Mouse (Mus musculus) embryonic facial prominence, embryonic 14.5 days (tissue): ENCODE data around the gene Gm47841. TPM values are rescaled to one million over a fixed set of nuclear protein-coding genes. Genes with fewer than 3 reads are reported as not detected.

Experiments
- ATAC-seq: fragments of 200-750 bp; cut with Nextera tagmentation; 2 replicates; pipeline ENCODE4 v1.8.0; 2017; ENCODE audit warnings: low read depth, moderate number of reproducible peaks, moderate TSS enrichment
- DNase-seq: peaks from one replicate; pipeline ENCODE4 v3.0.0-alpha.2; 2015; ENCODE audit warnings: low spot score
- H3K27ac ChIP-seq: fragments of 300-500 bp; sonication (generic); replicated peaks from 2 replicates; pipeline ENCODE4 v1.5.1; 2014; ENCODE audit warnings: low read depth, mild to moderate bottlenecking, low read length, moderate library complexity
- H3K27me3 ChIP-seq: fragments of 300-500 bp; sonication (generic); replicated peaks from 2 replicates; pipeline ENCODE4 v1.6.1; 2014; ENCODE audit warnings: low read length; ENCODE audit not compliant: control insufficient read depth, insufficient read depth
- H3K36me3 ChIP-seq: fragments of 300-500 bp; sonication (generic); 2 replicates; pipeline ENCODE4 v1.6.1; 2014; ENCODE audit warnings: low read length, mixed read lengths; ENCODE audit not compliant: control insufficient read depth, insufficient read depth
- H3K4me1 ChIP-seq: fragments of 300-500 bp; sonication (generic); 2 replicates; pipeline ENCODE4 v1.6.1; 2014; ENCODE audit warnings: antibody characterized with exemption, low read length; ENCODE audit not compliant: control insufficient read depth, insufficient read depth
- H3K4me2 ChIP-seq: fragments of 300-500 bp; sonication (generic); 2 replicates; pipeline ENCODE4 v1.6.1; 2014; ENCODE audit warnings: low read depth, mild to moderate bottlenecking, low read length, moderate library complexity, mixed read lengths
- H3K4me3 ChIP-seq: fragments of 300-500 bp; sonication (generic); 2 replicates; pipeline ENCODE4 v1.5.1; 2014; ENCODE audit warnings: low read depth, mild to moderate bottlenecking, low read length
- H3K9ac ChIP-seq: fragments of 300-500 bp; sonication (generic); 2 replicates; pipeline ENCODE4 v1.6.1; 2014; ENCODE audit warnings: low read depth, mild to moderate bottlenecking, low read length, moderate library complexity, mixed read lengths
- H3K9me3 ChIP-seq: fragments of 300-500 bp; sonication (generic); 2 replicates; pipeline ENCODE4 v1.6.1; 2016; ENCODE audit warnings: low read length; ENCODE audit not compliant: control insufficient read depth
- WGBS: fragments of 180-500 bp; shearing (Covaris S2); extraction: QIAGEN DNeasy Blood & Tissue Kit; methylation state at CpG from one replicate; pipeline ENCODE4 v1.1.7; 2014; 5-methylcytosine and 5-hydroxymethylcytosine counted together
- polyA plus RNA-seq: library from polyadenylated mRNA; unstranded; fragments of >200 nt; fragmentation: Nextera tagmentation; extraction: Ambion mirVana; gene quantifications from 2 replicates; pipeline ENCODE4 v1.2.1, GENCODE M21; 2014

Gene Gm47841
- polyA plus RNA-seq, 1 experiment from 2014 or later, result not detected

GRCm38 (mm10) chr15:101042613-101043012 is 4.6 kb downstream of the Gm47841 start:
- no peak for ATAC-seq
- Histone ChIP-seq H3K9me3 (no peaks in the 10 kb centered on the region), H3K36me3 (0 out of 2 replicates have a peak, but pooled peaks cover 7% of the 10 kb centered on the region), H3K4me1 (peaks cover 10% of the 10 kb centered on the region; the same call in 1 of the 2 replicates), H3K4me2 (no peak overlapping the region), H3K27me3 (peaks cover 54% of the 10 kb centered on the region), H3K9ac (no peak overlapping the region), H3K4me3 (no peak overlapping the region), H3K27ac (no peak overlapping the region)
- DNase-seq, result no peak
- WGBS, result 27% methylated on average over 6 of the region's 6 CpGs

GRCm38 (mm10) chr15:101041966-101042365 is 5.2 kb downstream of the Gm47841 start:
- WGBS, result 79% methylated on average over 6 of the region's 6 CpGs
- Histone ChIP-seq H3K9ac (no peak overlapping the region), H3K4me2 (no peak overlapping the region), H3K27me3 (peaks cover 47% of the 10 kb centered on the region), H3K4me1 (peaks cover 7% of the 10 kb centered on the region; the same call in 1 of the 2 replicates), H3K9me3 (no peaks in the 10 kb centered on the region), H3K36me3 (0 out of 2 replicates have a peak, but pooled peaks cover 7% of the 10 kb centered on the region), H3K27ac (no peak overlapping the region), H3K4me3 (no peak overlapping the region)
- ATAC-seq (no peak), DNase-seq (no peak)

GRCm38 (mm10) chr15:101039651-101040050 is 7.5 kb downstream of the Gm47841 start:
- no peak overlapping the region for H3K4me2 ChIP-seq
- no peak overlapping the region for H3K9ac ChIP-seq
- H3K9me3 ChIP-seq, result no peaks in the 10 kb centered on the region
- no peak overlapping the region for H3K27ac ChIP-seq
- peaks cover 24% of the 10 kb centered on the region for H3K27me3 ChIP-seq
- H3K36me3 ChIP-seq, result 0 out of 2 replicates have a peak, but pooled peaks cover 7% of the 10 kb centered on the region
- no peak overlapping the region for H3K4me3 ChIP-seq
- WGBS, result 58% methylated on average over 17 of the region's 17 CpGs
- no peak for ATAC-seq
- H3K4me1 ChIP-seq, result no peaks in the 10 kb centered on the region
- no peak for DNase-seq

GRCm38 (mm10) chr15:101028960-101029359 is 18.2 kb downstream of the Gm47841 start:
- H3K27ac ChIP-seq, result no peak overlapping the region
- H3K9me3 ChIP-seq, result no peaks in the 10 kb centered on the region

DNA sequence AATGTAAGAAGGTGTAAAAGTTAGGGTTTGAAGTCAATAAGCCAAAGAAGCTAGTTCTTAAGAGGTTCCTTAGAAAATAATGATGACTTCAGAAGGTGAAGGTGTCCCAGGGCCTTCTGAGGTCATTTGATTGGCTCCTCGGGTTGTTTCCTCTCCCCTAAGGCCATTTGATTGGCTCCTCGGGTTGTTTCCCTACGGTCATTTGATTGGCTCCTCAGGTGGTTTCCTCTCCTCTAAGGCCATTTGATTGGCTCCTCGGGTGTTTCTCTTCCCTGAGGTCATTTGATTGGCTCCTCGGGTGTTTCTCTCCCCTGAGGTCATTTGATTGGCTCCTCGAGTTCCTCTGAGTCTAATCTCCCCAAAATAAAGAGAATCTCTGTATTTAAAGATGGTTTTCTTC is 35.8 kb downstream of the Gm47841 start:
- Histone ChIP-seq H3K4me1 (no peaks in the 10 kb centered on the region), H3K4me3 (no peak overlapping the region), H3K36me3 (no peaks in the 10 kb centered on the region), H3K4me2 (no peak overlapping the region), H3K27me3 (no peaks in the 10 kb centered on the region), H3K9me3 (no peaks in the 10 kb centered on the region), H3K9ac (no peak overlapping the region), H3K27ac (no peak overlapping the region)
- DNase-seq (no peak), ATAC-seq (no peak)
- WGBS, result 71% methylated on average over 6 of the region's 6 CpGs

More at GRCm38 (mm10) chr15:101028960-101029359, 18.2 kb downstream of the Gm47841 start:
- Histone ChIP-seq H3K36me3 (no peaks in the 10 kb centered on the region), H3K27me3 (no peaks in the 10 kb centered on the region), H3K4me1 (no peaks in the 10 kb centered on the region), H3K4me3 (no peak overlapping the region), H3K4me2 (no peak overlapping the region), H3K9ac (no peak overlapping the region)
- no peak for ATAC-seq
- 35% methylated on average over 2 of the region's 2 CpGs for WGBS
- DNase-seq, result no peak

GRCm38 (mm10) chr15:101008386-101009010 is 38.7 kb downstream of the Gm47841 start:
- ATAC-seq, result no peak
- DNase-seq, result peak; percentile 61
- Histone ChIP-seq H3K27me3 (no peaks in the 10 kb centered on the region), H3K4me3 (no peak overlapping the region), H3K9me3 (no peaks in the 10 kb centered on the region), H3K4me1 (no peaks in the 10 kb centered on the region), H3K36me3 (no peaks in the 10 kb centered on the region), H3K9ac (no peak overlapping the region), H3K4me2 (no peak overlapping the region), H3K27ac (no peak overlapping the region)
- WGBS, result 72% methylated on average over 14 of the region's 14 CpGs

DNA sequence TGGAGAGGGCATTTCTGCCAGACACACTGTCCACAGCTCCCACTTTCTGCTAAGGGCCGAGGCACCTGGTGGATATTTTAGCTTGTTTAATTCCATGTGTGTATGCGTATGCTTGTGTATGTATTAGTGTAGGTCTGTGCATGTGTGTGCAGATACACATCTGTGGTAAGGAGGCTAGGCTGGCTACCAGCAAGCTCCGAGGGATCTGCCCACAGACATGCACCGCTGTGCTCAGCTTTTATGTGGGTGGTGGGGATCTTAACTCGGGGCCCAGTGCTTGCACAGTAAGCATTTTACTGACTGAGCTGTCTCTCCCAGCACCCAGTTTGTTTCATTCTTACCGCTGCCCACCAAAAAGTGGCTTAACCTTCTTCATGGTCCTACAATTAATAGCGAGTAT is 40.0 kb downstream of the Gm47841 start:
- H3K27me3 ChIP-seq, result no peaks in the 10 kb centered on the region
- DNase-seq (no peak), ATAC-seq (no peak)
- no peak overlapping the region for H3K9ac ChIP-seq
- H3K4me2 ChIP-seq, result peak overlapping the region; percentile 49
- no peak overlapping the region for H3K27ac ChIP-seq
- no peaks in the 10 kb centered on the region for H3K4me1 ChIP-seq
- H3K4me3 ChIP-seq, result peak overlapping the region; percentile 38
- no peaks in the 10 kb centered on the region for H3K9me3 ChIP-seq
- no peaks in the 10 kb centered on the region for H3K36me3 ChIP-seq
- WGBS, result 58% methylated on average over 7 of the region's 7 CpGs

DNA sequence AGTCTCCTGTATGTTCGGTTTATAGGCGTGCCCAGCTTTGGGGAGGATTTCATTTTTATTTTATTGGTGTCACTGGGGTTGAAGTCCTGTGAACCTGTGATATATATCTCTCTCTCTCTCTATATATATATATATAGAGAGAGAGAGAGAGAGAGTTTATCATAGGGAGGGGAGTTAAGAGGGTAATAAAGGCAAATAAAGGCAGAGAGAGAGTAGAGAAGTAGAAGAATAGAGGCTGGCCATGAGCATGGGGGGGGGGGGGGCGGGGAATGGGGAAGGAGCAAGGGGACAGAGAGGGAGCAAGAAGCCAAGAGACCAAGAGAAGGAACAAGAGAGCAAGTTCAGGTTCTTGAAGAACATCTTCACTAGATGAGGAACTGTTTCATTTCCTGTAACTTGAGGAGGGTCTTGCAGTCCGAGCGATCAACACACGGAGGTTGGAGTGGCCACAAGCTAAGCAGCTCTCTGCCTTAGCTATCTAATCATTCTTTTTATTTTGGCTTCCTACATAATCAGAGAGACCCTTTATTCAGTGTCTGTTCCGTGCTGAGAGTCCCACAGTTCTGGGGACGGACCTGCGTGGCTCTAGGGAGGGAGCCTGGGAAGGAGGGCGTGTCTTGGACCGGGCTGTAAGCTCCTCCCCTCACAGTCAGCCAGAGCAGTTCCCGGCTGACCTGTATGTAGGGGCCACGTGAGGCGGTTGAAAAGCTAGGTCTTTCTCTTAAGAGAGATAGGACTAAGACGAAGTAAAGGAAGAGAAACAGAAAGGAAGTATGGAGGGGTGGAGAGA is 40.8 kb downstream of the Gm47841 start:
- Histone ChIP-seq H3K9ac (peak overlapping the region; percentile 14), H3K36me3 (no peaks in the 10 kb centered on the region)

More for the DNA sequence above, 40.8 kb downstream of the Gm47841 start:
- DNase-seq (peak; percentile 69), ATAC-seq (peak; percentile 88)
- Histone ChIP-seq H3K4me3 (peak overlapping the region; percentile 38), H3K9me3 (no peaks in the 10 kb centered on the region), H3K4me1 (no peaks in the 10 kb centered on the region), H3K4me2 (peak overlapping the region; percentile 49), H3K27ac (no peak overlapping the region), H3K27me3 (no peaks in the 10 kb centered on the region)
- WGBS, result 13% methylated on average over 14 of the region's 15 CpGs
